Mouse (Mus musculus) thymus, adult 2 months (tissue): ENCODE results near the gene Prim1.

ENCODE experiments used
- CTCF ChIP-seq: fragments of 200-500 bp; IDR thresholded peaks from 2 replicates; pipeline ENCODE4 v1.5.1; 2012; ENCODE audit warnings: mild to moderate bottlenecking, control low read depth, low read length, moderate library complexity, borderline replicate concordance; ENCODE audit not compliant: control insufficient read depth, poor library complexity, insufficient read depth; ENCODE audit errors: extremely low read depth
- POLR2A ChIP-seq: fragments of 200-500 bp; IDR thresholded peaks from 2 replicates; pipeline ENCODE4 v1.6.1; 2012; ENCODE audit warnings: mild to moderate bottlenecking, low read length, control low read depth, moderate library complexity; ENCODE audit not compliant: control insufficient read depth, poor library complexity, insufficient read depth; ENCODE audit errors: extremely low read depth

DNA sequence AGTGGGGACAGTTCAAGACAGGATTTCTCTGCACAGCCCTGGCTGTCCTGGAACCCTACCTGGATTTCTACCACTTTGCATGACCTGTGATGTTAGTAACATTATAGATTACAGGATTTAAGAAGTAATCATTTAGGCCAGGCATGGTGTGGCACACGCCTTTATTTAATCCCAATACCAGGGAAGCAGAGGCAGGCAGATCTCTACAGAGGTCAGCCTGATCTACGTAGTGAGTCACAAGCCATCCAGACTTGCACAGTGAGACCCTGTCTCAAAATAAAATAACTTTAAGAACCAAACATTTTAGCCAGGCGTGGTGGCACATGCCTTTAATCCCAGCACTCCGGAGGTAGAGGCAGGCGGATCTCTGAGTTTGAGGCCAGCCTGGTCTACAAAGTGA, 7.2 kb downstream of the Prim1 start:
- TF ChIP-seq CTCF (no peak), POLR2A (no peak)
